Mouse (Mus musculus): ENCODE results near the gene Copg2. TPM values are rescaled to one million over a fixed set of nuclear protein-coding genes. Genes with fewer than 3 reads are reported as not detected.

The Copg2 gene
- polyA plus RNA-seq, 1 experiment from 2014 or later = 37.9 TPM

GRCm38 (mm10) chr6:30897520-30897919, 926 bp upstream of the Copg2 start:
- Histone ChIP-seq H3K4me2 (replicated peaks) (no peak overlapping the region), H3K27me3 (ENCODE audit: control insufficient read depth, insufficient read depth, low read length) (no peaks in the 10 kb centered on the region), H3K36me3 (replicated peaks; ENCODE audit: control insufficient read depth, insufficient read depth) (no peaks in the 10 kb centered on the region), H3K9ac (no peak overlapping the region), H3K4me1 (replicated peaks; ENCODE audit: control insufficient read depth, insufficient read depth, low read length) (peaks cover 9% of the 10 kb centered on the region; the same call in 1 of the 2 replicates), H3K27ac (no peak overlapping the region), H3K9me3 (ENCODE audit: control insufficient read depth, low read length) (no peaks in the 10 kb centered on the region), H3K4me3 (replicated peaks; ENCODE audit: low read length) (no peak overlapping the region)
- DNase-seq (ENCODE audit: low spot score) = no peak
- 82% methylated on average over 6 of the region's 6 CpGs for WGBS
- no peak for ATAC-seq (ENCODE audit: low FRiP score)

GRCm38 (mm10) chr6:30896986-30897327, 363 bp upstream of the Copg2 start:
- DNase-seq (ENCODE audit: low spot score) = no peak
- Histone ChIP-seq H3K9ac (peak overlapping the region; percentile 86), H3K4me2 (replicated peaks) (peak overlapping the region; percentile 58), H3K36me3 (replicated peaks; ENCODE audit: control insufficient read depth, insufficient read depth) (no peaks in the 10 kb centered on the region), H3K4me1 (replicated peaks; ENCODE audit: control insufficient read depth, insufficient read depth, low read length) (peaks cover 9% of the 10 kb centered on the region; the same call in 1 of the 2 replicates), H3K27me3 (ENCODE audit: control insufficient read depth, insufficient read depth, low read length) (no peaks in the 10 kb centered on the region), H3K27ac (peak overlapping the region; percentile 97), H3K4me3 (replicated peaks; ENCODE audit: low read length) (peak overlapping the region; percentile 76), H3K9me3 (ENCODE audit: control insufficient read depth, low read length) (no peaks in the 10 kb centered on the region)
- WGBS = 22% methylated on average over 8 of the region's 8 CpGs
- no peak for ATAC-seq (ENCODE audit: low FRiP score)

GRCm38 (mm10) chr6:30895819-30896194, 787 bp downstream of the Copg2 start:
- Histone ChIP-seq H3K27ac (peak overlapping the region; percentile 97), H3K36me3 (replicated peaks; ENCODE audit: control insufficient read depth, insufficient read depth) (no peaks in the 10 kb centered on the region), H3K4me1 (replicated peaks; ENCODE audit: control insufficient read depth, insufficient read depth, low read length) (peaks cover 9% of the 10 kb centered on the region; the same call in 1 of the 2 replicates), H3K9me3 (ENCODE audit: control insufficient read depth, low read length) (no peaks in the 10 kb centered on the region), H3K4me2 (replicated peaks) (peak overlapping the region; percentile 58), H3K27me3 (ENCODE audit: control insufficient read depth, insufficient read depth, low read length) (no peaks in the 10 kb centered on the region), H3K9ac (peak overlapping the region; percentile 86), H3K4me3 (replicated peaks; ENCODE audit: low read length) (peak overlapping the region; percentile 76)
- ATAC-seq (ENCODE audit: low FRiP score) (no peak), DNase-seq (ENCODE audit: low spot score) (peak; percentile 43)
- 15% methylated on average over 3 of the region's 3 CpGs for WGBS

- H3K9ac ChIP-seq = no peak overlapping the region
- H3K4me1 ChIP-seq (replicated peaks; ENCODE audit: control insufficient read depth, insufficient read depth, low read length) = peaks cover 9% of the 10 kb centered on the region; the same call in 1 of the 2 replicates
- H3K4me3 ChIP-seq (replicated peaks; ENCODE audit: low read length) = no peak overlapping the region
- DNase-seq (ENCODE audit: low spot score) (no peak), ATAC-seq (ENCODE audit: low FRiP score) (no peak)
- H3K27ac ChIP-seq = no peak overlapping the region
- no peak overlapping the region for H3K4me2 ChIP-seq (replicated peaks)
- 87% methylated on average over 4 of the region's 4 CpGs for WGBS
- no peaks in the 10 kb centered on the region for H3K9me3 ChIP-seq (ENCODE audit: control insufficient read depth, low read length)
- no peaks in the 10 kb centered on the region for H3K27me3 ChIP-seq (ENCODE audit: control insufficient read depth, insufficient read depth, low read length)
- H3K36me3 ChIP-seq (replicated peaks; ENCODE audit: control insufficient read depth, insufficient read depth) = peaks cover 20% of the 10 kb centered on the region
Measured at GRCm38 (mm10) chr6:30893081-30893480, 3.5 kb downstream of the Copg2 start.

GRCm38 (mm10) chr6:30891761-30892160, 4.8 kb downstream of the Copg2 start:
- DNase-seq (ENCODE audit: low spot score) (no peak), ATAC-seq (ENCODE audit: low FRiP score) (no peak)
- H3K9ac ChIP-seq = no peak overlapping the region
- H3K4me2 ChIP-seq (replicated peaks) = no peak overlapping the region
- peaks cover 9% of the 10 kb centered on the region; the same call in 1 of the 2 replicates for H3K4me1 ChIP-seq (replicated peaks; ENCODE audit: control insufficient read depth, insufficient read depth, low read length)
- no peaks in the 10 kb centered on the region for H3K27me3 ChIP-seq (ENCODE audit: control insufficient read depth, insufficient read depth, low read length)
- H3K9me3 ChIP-seq (ENCODE audit: control insufficient read depth, low read length) = no peaks in the 10 kb centered on the region
- peaks cover 30% of the 10 kb centered on the region for H3K36me3 ChIP-seq (replicated peaks; ENCODE audit: control insufficient read depth, insufficient read depth)
- no peak overlapping the region for H3K27ac ChIP-seq
- H3K4me3 ChIP-seq (replicated peaks; ENCODE audit: low read length) = no peak overlapping the region

- DNase-seq (ENCODE audit: low spot score) (no peak), ATAC-seq (ENCODE audit: low FRiP score) (no peak)
- Histone ChIP-seq H3K9ac (no peak overlapping the region), H3K4me2 (replicated peaks) (no peak overlapping the region), H3K4me3 (replicated peaks; ENCODE audit: low read length) (no peak overlapping the region), H3K27me3 (ENCODE audit: control insufficient read depth, insufficient read depth, low read length) (no peaks in the 10 kb centered on the region), H3K4me1 (replicated peaks; ENCODE audit: control insufficient read depth, insufficient read depth, low read length) (no peaks in the 10 kb centered on the region), H3K36me3 (replicated peaks; ENCODE audit: control insufficient read depth, insufficient read depth) (peaks cover 45% of the 10 kb centered on the region), H3K27ac (no peak overlapping the region), H3K9me3 (ENCODE audit: control insufficient read depth, low read length) (no peaks in the 10 kb centered on the region)
- WGBS = 94% methylated on average over 3 of the region's 3 CpGs
Measured at GRCm38 (mm10) chr6:30884856-30885255, 11.7 kb downstream of the Copg2 start.

GRCm38 (mm10) chr6:30883491-30883890, 13.1 kb downstream of the Copg2 start:
- no peaks in the 10 kb centered on the region for H3K4me1 ChIP-seq (replicated peaks; ENCODE audit: control insufficient read depth, insufficient read depth, low read length)
- H3K27me3 ChIP-seq (ENCODE audit: control insufficient read depth, insufficient read depth, low read length) = no peaks in the 10 kb centered on the region
- ATAC-seq (ENCODE audit: low FRiP score) = no peak
- peaks cover 32% of the 10 kb centered on the region for H3K36me3 ChIP-seq (replicated peaks; ENCODE audit: control insufficient read depth, insufficient read depth)
- no peak overlapping the region for H3K4me2 ChIP-seq (replicated peaks)
- no peak overlapping the region for H3K9ac ChIP-seq
- no peaks in the 10 kb centered on the region for H3K9me3 ChIP-seq (ENCODE audit: control insufficient read depth, low read length)
- H3K27ac ChIP-seq = no peak overlapping the region
- no peak overlapping the region for H3K4me3 ChIP-seq (replicated peaks; ENCODE audit: low read length)
- DNase-seq (ENCODE audit: low spot score) = no peak
- whole genome bisulfite sequencing = 89% methylated on average over 4 of the region's 4 CpGs

- Histone ChIP-seq H3K27ac (no peak overlapping the region), H3K36me3 (replicated peaks; ENCODE audit: control insufficient read depth, insufficient read depth) (peaks cover 19% of the 10 kb centered on the region; the same call in 1 of the 2 replicates), H3K4me3 (replicated peaks; ENCODE audit: low read length) (no peak overlapping the region), H3K9me3 (ENCODE audit: control insufficient read depth, low read length) (peaks cover 7% of the 10 kb centered on the region; the same call in 1 of the 2 replicates), H3K27me3 (ENCODE audit: control insufficient read depth, insufficient read depth, low read length) (no peaks in the 10 kb centered on the region), H3K4me1 (replicated peaks; ENCODE audit: control insufficient read depth, insufficient read depth, low read length) (no peaks in the 10 kb centered on the region), H3K9ac (no peak overlapping the region), H3K4me2 (replicated peaks) (no peak overlapping the region)
- ATAC-seq (ENCODE audit: low FRiP score) (no peak), DNase-seq (ENCODE audit: low spot score) (no peak)
Measured at GRCm38 (mm10) chr6:30876661-30877060, 19.9 kb downstream of the Copg2 start.

GRCm38 (mm10) chr6:30866501-30866900, 30.1 kb downstream of the Copg2 start:
- no peaks in the 10 kb centered on the region for H3K36me3 ChIP-seq (replicated peaks; ENCODE audit: control insufficient read depth, insufficient read depth)
- H3K4me1 ChIP-seq (replicated peaks; ENCODE audit: control insufficient read depth, insufficient read depth, low read length) = no peaks in the 10 kb centered on the region
- H3K9ac ChIP-seq = no peak overlapping the region
- WGBS = 100% methylated on average over 1 of the region's 1 CpGs
- DNase-seq (ENCODE audit: low spot score) (no peak), ATAC-seq (ENCODE audit: low FRiP score) (no peak)
- H3K4me2 ChIP-seq (replicated peaks) = no peak overlapping the region
- H3K27ac ChIP-seq = no peak overlapping the region
- H3K9me3 ChIP-seq (ENCODE audit: control insufficient read depth, low read length) = no peaks in the 10 kb centered on the region
- no peak overlapping the region for H3K4me3 ChIP-seq (replicated peaks; ENCODE audit: low read length)
- no peaks in the 10 kb centered on the region for H3K27me3 ChIP-seq (ENCODE audit: control insufficient read depth, insufficient read depth, low read length)

- no peak overlapping the region for H3K4me3 ChIP-seq (replicated peaks; ENCODE audit: low read length)
- H3K4me2 ChIP-seq (replicated peaks) = no peak overlapping the region
- H3K27ac ChIP-seq = no peak overlapping the region
- H3K27me3 ChIP-seq (ENCODE audit: control insufficient read depth, insufficient read depth, low read length) = no peaks in the 10 kb centered on the region
- H3K36me3 ChIP-seq (replicated peaks; ENCODE audit: control insufficient read depth, insufficient read depth) = peaks cover 5% of the 10 kb centered on the region; the same call in 1 of the 2 replicates
- no peak for ATAC-seq (ENCODE audit: low FRiP score)
- no peak for DNase-seq (ENCODE audit: low spot score)
- no peaks in the 10 kb centered on the region for H3K9me3 ChIP-seq (ENCODE audit: control insufficient read depth, low read length)
- 90% methylated on average over 3 of the region's 3 CpGs for WGBS
- H3K9ac ChIP-seq = no peak overlapping the region
- no peaks in the 10 kb centered on the region for H3K4me1 ChIP-seq (replicated peaks; ENCODE audit: control insufficient read depth, insufficient read depth, low read length)
Measured at GRCm38 (mm10) chr6:30865031-30865678, 31.4 kb downstream of the Copg2 start.

Measured in hindbrain, embryonic 14.5 days (tissue).